Mouse (Mus musculus): ENCODE measurements around the gene Ppp6r2.

DNA sequence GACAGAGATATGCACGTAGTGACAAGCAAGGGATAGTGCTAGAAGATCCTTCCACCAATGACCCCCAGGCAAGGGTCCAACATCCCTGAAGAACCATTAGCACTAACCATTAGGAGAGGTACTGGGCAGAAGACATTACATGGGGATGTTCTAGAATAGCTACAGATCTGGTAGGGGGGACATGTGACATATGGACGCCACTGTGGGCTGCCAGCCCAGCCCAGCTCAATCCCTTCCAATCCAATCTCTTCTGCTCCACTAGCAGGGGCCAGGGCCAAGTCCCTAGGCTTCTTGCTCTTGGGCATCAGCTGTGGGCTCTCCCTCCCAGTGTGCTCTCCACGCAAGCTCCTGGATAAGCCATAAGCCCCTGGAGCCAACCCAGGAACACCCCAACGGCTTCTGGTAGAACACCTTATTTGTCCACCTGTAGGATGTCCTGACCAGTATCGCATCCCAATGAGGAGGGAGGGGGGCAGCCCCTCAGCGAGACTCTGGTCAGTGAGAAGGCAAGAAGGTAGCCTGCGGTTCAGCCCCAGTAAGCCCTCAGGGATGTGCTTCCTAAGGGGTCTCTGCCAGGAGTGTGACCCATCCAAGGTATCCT is 33.0 kb upstream of the Ppp6r2 start:
- TF ChIP-seq POLR2A (IDR thresholded peaks at IDR 0.05; ENCODE audit: control insufficient read depth, extremely low read depth, insufficient read depth, low read length, poor library complexity), result no peak
- TF ChIP-seq CTCF (IDR thresholded peaks at IDR 0.05; ENCODE audit: borderline replicate concordance, control insufficient read depth, extremely low read depth, insufficient read depth, low read length, poor library complexity), result no peak

Data from thymus, adult 2 months (tissue).